Mouse (Mus musculus) thymus, adult 2 months (tissue): ENCODE results near the gene Vmp1.

ENCODE experiments used
- CTCF ChIP-seq: fragments of 200-500 bp; IDR thresholded peaks from 2 replicates; pipeline ENCODE4 v1.5.1; 2012; ENCODE audit warnings: mild to moderate bottlenecking, control low read depth, low read length, moderate library complexity, borderline replicate concordance; ENCODE audit not compliant: control insufficient read depth, poor library complexity, insufficient read depth; ENCODE audit errors: extremely low read depth
- POLR2A ChIP-seq: fragments of 200-500 bp; IDR thresholded peaks from 2 replicates; pipeline ENCODE4 v1.6.1; 2012; ENCODE audit warnings: mild to moderate bottlenecking, low read length, control low read depth, moderate library complexity; ENCODE audit not compliant: control insufficient read depth, poor library complexity, insufficient read depth; ENCODE audit errors: extremely low read depth

DNA sequence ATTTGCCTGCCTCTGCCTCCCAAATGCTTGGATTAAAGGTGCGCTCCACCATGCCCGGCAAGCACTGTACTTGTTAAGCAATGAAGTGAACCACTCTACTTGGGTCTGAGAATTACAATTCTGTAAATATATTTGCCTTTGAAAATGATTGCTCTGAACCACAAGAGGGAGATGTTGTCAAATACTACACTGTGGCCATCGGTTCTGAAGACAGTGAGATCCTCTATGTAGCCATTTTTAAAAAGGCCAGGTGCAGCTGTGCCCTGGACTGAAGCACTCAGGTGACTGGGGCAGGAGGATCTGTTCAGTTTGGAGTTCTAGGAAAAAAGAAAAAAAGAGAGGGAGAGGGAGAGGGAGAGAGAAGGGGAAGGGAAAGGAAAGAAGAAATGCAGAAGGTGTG lies 115.2 kb downstream of the Vmp1 start:
- TF ChIP-seq CTCF (no peak), POLR2A (no peak)
